ENCODE assay signal across 9 mouse cellular contexts in the genomic region with DNA sequence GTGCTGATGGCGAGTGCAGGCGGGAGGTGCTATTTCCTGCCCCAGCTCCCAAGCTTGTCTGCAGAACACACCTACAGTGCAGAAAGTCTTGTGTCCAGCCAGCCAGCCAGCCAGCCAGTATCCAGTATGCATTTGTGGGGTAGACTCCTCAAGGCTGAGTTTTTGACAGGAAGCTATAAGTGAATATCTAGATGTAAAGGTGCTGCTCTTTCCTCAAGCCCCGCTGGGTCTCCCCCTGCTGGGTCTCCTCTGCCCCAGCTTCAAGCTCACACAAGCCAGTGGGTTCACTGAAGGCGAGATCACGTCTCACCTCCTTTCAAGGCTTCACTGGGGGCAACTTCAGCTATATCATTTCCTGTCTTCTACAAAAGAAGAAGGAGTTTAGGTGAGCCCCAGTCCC. TPM values are rescaled to one million over a fixed set of nuclear protein-coding genes. Genes with fewer than 3 reads are reported as not detected.
A peak's percentile ranks its signal among the peaks of the same experiment; 100 is the strongest.
DNase-seq lines count a peak whose midpoint lies in the region; ATAC-seq lines count a peak whose summit lies in the region.
"Had no signal": no experiment of that assay in that cellular context is flagged by ENCODE, and none has a peak within 500 bp of the region (broad histone marks: within the 10 kb centered on the region; RNA-seq: fewer than 3 reads in every experiment).

No protein-coding gene starts in this region.

- no peaks in the 10 kb centered on the region for H3K27me3 ChIP-seq in kidney, embryonic 15.5 days
- H3K27me3 ChIP-seq in embryonic facial prominence, embryonic 14.5 days (replicated peaks; ENCODE audit: control insufficient read depth, insufficient read depth, low read length) = no peaks in the 10 kb centered on the region
- 0 out of 2 replicates have a peak, but pooled peaks cover 2% of the 10 kb centered on the region for H3K27me3 ChIP-seq in limb, embryonic 11.5 days (ENCODE audit: control insufficient read depth, insufficient read depth, low read length)
- no peaks in the 10 kb centered on the region for H3K27me3 ChIP-seq in neural tube, embryonic 15.5 days (replicated peaks)

- peaks cover 4% of the 10 kb centered on the region for H3K36me3 ChIP-seq in kidney, embryonic 15.5 days
- 0 out of 2 replicates have a peak, but pooled peaks cover 4% of the 10 kb centered on the region for H3K36me3 ChIP-seq in embryonic facial prominence, embryonic 14.5 days (ENCODE audit: control insufficient read depth, insufficient read depth, low read length)
- 0 out of 2 replicates have a peak, but pooled peaks cover under 1% of the 10 kb centered on the region for H3K36me3 ChIP-seq in limb, embryonic 11.5 days (ENCODE audit: control insufficient read depth, insufficient read depth, low read length)
- peaks cover under 1% of the 10 kb centered on the region for H3K36me3 ChIP-seq in neural tube, embryonic 15.5 days

- H3K9ac ChIP-seq in kidney, embryonic 15.5 days = peak overlapping the region; percentile 19; the same call in 1 of the 2 replicates
- H3K9ac ChIP-seq in embryonic facial prominence, embryonic 14.5 days (ENCODE audit: low read depth, low read length) = 0 out of 2 replicates have a peak overlapping the region, but pooled peaks have one; percentile 38
- peak overlapping the region; percentile 0; the same call in 1 of the 2 replicates for H3K9ac ChIP-seq in limb, embryonic 11.5 days (ENCODE audit: low read length)
- H3K9ac ChIP-seq in neural tube, embryonic 15.5 days (replicated peaks) = no peak overlapping the region

- DNase-seq in kidney, postnatal 10 days = no peak
- no peak for DNase-seq in embryonic facial prominence, embryonic 14.5 days (ENCODE audit: low spot score)
- no peak for DNase-seq in limb, embryonic 11.5 days (ENCODE audit: low spot score)
- no peak for DNase-seq in ovary, adult 18-20 months (ENCODE audit: low spot score)
- no peak for DNase-seq in cerebellum, adult 9-10 months
- no peak for DNase-seq in adrenal gland, postnatal 36 days

- ATAC-seq in kidney, embryonic 15.5 days (replicated peaks; ENCODE audit: low FRiP score) = no peak
- ATAC-seq in embryonic facial prominence, embryonic 14.5 days (ENCODE audit: low read depth) = no peak
- no peak for ATAC-seq in limb, embryonic 11.5 days (ENCODE audit: insufficient number of reproducible peaks, low FRiP score, low TSS enrichment, low read depth)
- no peak for ATAC-seq in neural tube, embryonic 15.5 days (ENCODE audit: low FRiP score)

- H3K9me3 ChIP-seq in kidney, embryonic 15.5 days (replicated peaks) = no peaks in the 10 kb centered on the region
- H3K9me3 ChIP-seq in embryonic facial prominence, embryonic 14.5 days (ENCODE audit: control insufficient read depth, low read length) = no peaks in the 10 kb centered on the region
- H3K9me3 ChIP-seq in limb, embryonic 11.5 days (ENCODE audit: control insufficient read depth, low read length) = no peaks in the 10 kb centered on the region
- no peaks in the 10 kb centered on the region for H3K9me3 ChIP-seq in neural tube, embryonic 15.5 days (replicated peaks)
- H3K9me3 ChIP-seq: G1E had no signal

- H3K27ac ChIP-seq in kidney, embryonic 15.5 days = no peak overlapping the region
- H3K27ac ChIP-seq in embryonic facial prominence, embryonic 14.5 days (replicated peaks; ENCODE audit: low read depth, low read length) = no peak overlapping the region
- no peak overlapping the region for H3K27ac ChIP-seq in limb, embryonic 11.5 days (replicated peaks; ENCODE audit: low read depth, low read length)
- H3K27ac ChIP-seq in neural tube, embryonic 15.5 days (replicated peaks) = no peak overlapping the region

- H3K4me2 ChIP-seq in kidney, embryonic 15.5 days = peak overlapping the region; percentile 47
- H3K4me2 ChIP-seq in embryonic facial prominence, embryonic 14.5 days (ENCODE audit: low read depth, low read length) = peak overlapping the region; percentile 41; the same call in 1 of the 2 replicates
- peak overlapping the region; percentile 3; the same call in 1 of the 2 replicates for H3K4me2 ChIP-seq in limb, embryonic 11.5 days (ENCODE audit: low read depth, severe bottlenecking)
- H3K4me2 ChIP-seq in neural tube, embryonic 15.5 days = peak overlapping the region; percentile 29

- peak overlapping the region; percentile 13; the same call in 1 of the 2 replicates for H3K4me3 ChIP-seq in kidney, embryonic 15.5 days (replicated peaks)
- H3K4me3 ChIP-seq in embryonic facial prominence, embryonic 14.5 days (ENCODE audit: low read depth, low read length) = no peak overlapping the region
- H3K4me3 ChIP-seq in limb, embryonic 11.5 days (ENCODE audit: low read depth, low read length) = no peak overlapping the region
- H3K4me3 ChIP-seq in neural tube, embryonic 15.5 days (replicated peaks) = no peak overlapping the region

- peaks cover 19% of the 10 kb centered on the region for H3K4me1 ChIP-seq in kidney, embryonic 15.5 days
- peaks cover 9% of the 10 kb centered on the region; the same call in 1 of the 2 replicates for H3K4me1 ChIP-seq in embryonic facial prominence, embryonic 14.5 days (ENCODE audit: control insufficient read depth, insufficient read depth, low read length)
- H3K4me1 ChIP-seq in limb, embryonic 11.5 days (ENCODE audit: control insufficient read depth, insufficient read depth, low read length) = peaks cover 9% of the 10 kb centered on the region
- peaks cover 15% of the 10 kb centered on the region for H3K4me1 ChIP-seq in neural tube, embryonic 15.5 days

- 68% methylated on average over 5 of the region's 5 CpGs for WGBS in kidney, embryonic 15.5 days
- 40% methylated on average over 5 of the region's 5 CpGs for WGBS in embryonic facial prominence, embryonic 14.5 days
- WGBS in limb, embryonic 11.5 days = 57% methylated on average over 5 of the region's 5 CpGs
- WGBS in neural tube, embryonic 15.5 days = 72% methylated on average over 5 of the region's 5 CpGs

RNA-seq across cellular contexts. Expression of gene Supt4a, which starts 3.0 kb away (rescaled TPM):
- polyA plus RNA-seq in kidney, embryonic 15.5 days (2015; fragmentation: Nextera tagmentation; extraction: Ambion mirVana) = 164 and 168 TPM in 2 replicates
- 146 and 153 TPM in 2 replicates for polyA plus RNA-seq in embryonic facial prominence, embryonic 14.5 days (2014; fragmentation: Nextera tagmentation; extraction: Ambion mirVana)
- polyA plus RNA-seq in limb, embryonic 11.5 days (2014; fragmentation: Nextera tagmentation; extraction: Ambion mirVana) = 184 TPM in 2 replicates
- polyA plus RNA-seq in neural tube, embryonic 15.5 days (2015; fragmentation: Nextera tagmentation; extraction: Ambion mirVana) = 129 and 144 TPM in 2 replicates
- total RNA-seq in adrenal gland, postnatal 36 days (2021) = 10 to 100 TPM; 60.5 to 90.0 TPM

RNA-seq across cellular contexts. Expression of gene Tspoap1, which starts 26.0 kb away (rescaled TPM):
- 4.4 and 5.1 TPM in 2 replicates for polyA plus RNA-seq in kidney, embryonic 15.5 days (2015; fragmentation: Nextera tagmentation; extraction: Ambion mirVana)
- polyA plus RNA-seq in embryonic facial prominence, embryonic 14.5 days (2014; fragmentation: Nextera tagmentation; extraction: Ambion mirVana) = 1.9 and 2.2 TPM in 2 replicates
- 1.7 and 2.4 TPM in 2 replicates for polyA plus RNA-seq in limb, embryonic 11.5 days (2014; fragmentation: Nextera tagmentation; extraction: Ambion mirVana)
- polyA plus RNA-seq in neural tube, embryonic 15.5 days (2015; fragmentation: Nextera tagmentation; extraction: Ambion mirVana) = 34.5 and 43.8 TPM in 2 replicates
- 1 to 10 TPM; 3.5 to 5.0 TPM for total RNA-seq in adrenal gland, postnatal 36 days (2021)

RNA-seq across cellular contexts. Expression of gene Mpo, which starts 59.0 kb away (rescaled TPM):
- polyA plus RNA-seq in kidney, embryonic 15.5 days (2015; fragmentation: Nextera tagmentation; extraction: Ambion mirVana) = 4.2 and 5.7 TPM in 2 replicates
- polyA plus RNA-seq in embryonic facial prominence, embryonic 14.5 days (2014; fragmentation: Nextera tagmentation; extraction: Ambion mirVana) = 0.77 and 2.7 TPM in 2 replicates
- polyA plus RNA-seq in limb, embryonic 11.5 days (2014; fragmentation: Nextera tagmentation; extraction: Ambion mirVana) = 3.7 and 5.7 TPM in 2 replicates
- 0.51 and 2.5 TPM in 2 replicates for polyA plus RNA-seq in neural tube, embryonic 15.5 days (2015; fragmentation: Nextera tagmentation; extraction: Ambion mirVana)
- total RNA-seq in adrenal gland, postnatal 36 days (2021) = under 1 TPM in 1 of 2 experiments, not detected in 1; 0.40 TPM
